8 mouse cellular contexts compared by ENCODE assay signal in genomic region chr10:8130472-8131241, GRCm38 (mm10).
DNase-seq lines count a peak whose midpoint lies in the region; ATAC-seq and TF ChIP-seq lines count a peak whose summit lies in the region.

No protein-coding gene starts in this region.

- TF ChIP-seq RAD21 in MEL (IDR thresholded peaks at IDR 0.05; ENCODE audit: low read depth, low read length) = no peak

- H3K9me3 ChIP-seq in hindbrain, embryonic 14.5 days (ENCODE audit: control insufficient read depth, low read length) = no peaks in the 10 kb centered on the region
- H3K9me3 ChIP-seq in hindbrain, embryonic 16.5 days (ENCODE audit: control insufficient read depth, low read length) = no peaks in the 10 kb centered on the region
- no peaks in the 10 kb centered on the region for H3K9me3 ChIP-seq in MEL (replicated peaks; ENCODE audit: insufficient read depth, low read length)
- no peaks in the 10 kb centered on the region for H3K9me3 ChIP-seq in intestine, embryonic 14.5 days (ENCODE audit: control insufficient read depth, low read length)
- no peaks in the 10 kb centered on the region for H3K9me3 ChIP-seq in liver, embryonic 15.5 days (replicated peaks)

- H3K27ac ChIP-seq in hindbrain, embryonic 14.5 days = no peak overlapping the region
- no peak overlapping the region for H3K27ac ChIP-seq in hindbrain, embryonic 16.5 days (ENCODE audit: low read depth, low read length)
- H3K27ac ChIP-seq in MEL (ENCODE audit: control insufficient read depth, low read depth, low read length) = peak overlapping the region; percentile 72
- 0 out of 2 replicates have a peak overlapping the region, but pooled peaks have one; percentile 33 for H3K27ac ChIP-seq in intestine, embryonic 14.5 days (ENCODE audit: low read depth)
- no peak overlapping the region for H3K27ac ChIP-seq in liver, embryonic 15.5 days (replicated peaks)

- H3K4me1 ChIP-seq in hindbrain, embryonic 14.5 days (replicated peaks; ENCODE audit: control insufficient read depth, insufficient read depth, low read length) = 0 out of 2 replicates have a peak, but pooled peaks cover 7% of the 10 kb centered on the region
- H3K4me1 ChIP-seq in hindbrain, embryonic 16.5 days (ENCODE audit: control insufficient read depth, insufficient read depth, low read depth, low read length) = peaks cover 4% of the 10 kb centered on the region; the same call in 1 of the 2 replicates
- H3K4me1 ChIP-seq in MEL (ENCODE audit: control insufficient read depth in 1 of 2, insufficient read depth in 2 of 2, low read length in 2 of 2) = peaks cover 0 to 19% of the 10 kb centered on the region in 2 experiments; a peak in 2 of 4 replicates
- H3K4me1 ChIP-seq in intestine, embryonic 14.5 days (replicated peaks; ENCODE audit: control insufficient read depth, insufficient read depth, low read length) = peaks cover 21% of the 10 kb centered on the region; the same call in 1 of the 2 replicates
- peaks cover 23% of the 10 kb centered on the region for H3K4me1 ChIP-seq in liver, embryonic 15.5 days (replicated peaks)

- H3K36me3 ChIP-seq in hindbrain, embryonic 14.5 days (replicated peaks; ENCODE audit: control insufficient read depth, insufficient read depth) = no peaks in the 10 kb centered on the region
- H3K36me3 ChIP-seq in hindbrain, embryonic 16.5 days (ENCODE audit: control insufficient read depth, insufficient read depth, low read length) = no peaks in the 10 kb centered on the region
- H3K36me3 ChIP-seq in MEL (ENCODE audit: control insufficient read depth in 1 of 2, insufficient read depth in 2 of 2, low read length in 2 of 2) = peaks cover 0 to 11% of the 10 kb centered on the region in 2 experiments; a peak in 2 of 4 replicates
- H3K36me3 ChIP-seq in intestine, embryonic 14.5 days (ENCODE audit: control insufficient read depth, insufficient read depth, low read length) = no peaks in the 10 kb centered on the region
- H3K36me3 ChIP-seq in liver, embryonic 15.5 days (replicated peaks) = no peaks in the 10 kb centered on the region

- no peak overlapping the region for H3K9ac ChIP-seq in hindbrain, embryonic 14.5 days
- no peak overlapping the region for H3K9ac ChIP-seq in hindbrain, embryonic 16.5 days (ENCODE audit: low read depth, low read length)
- peak overlapping the region; percentile 31 for H3K9ac ChIP-seq in MEL (ENCODE audit: control insufficient read depth, low read depth, low read length, poor library complexity, severe bottlenecking)
- no peak overlapping the region for H3K9ac ChIP-seq in intestine, embryonic 14.5 days (ENCODE audit: low read length)
- no peak overlapping the region for H3K9ac ChIP-seq in liver, embryonic 15.5 days

- ATAC-seq in hindbrain, embryonic 14.5 days (ENCODE audit: low FRiP score) = no peak
- ATAC-seq in hindbrain, embryonic 16.5 days = no peak
- ATAC-seq in intestine, embryonic 14.5 days (replicated peaks; ENCODE audit: low FRiP score, low TSS enrichment, low read depth) = peak; percentile 63
- ATAC-seq in liver, embryonic 15.5 days (ENCODE audit: insufficient read depth) = peak; percentile 75

- no peak overlapping the region for H3K4me3 ChIP-seq in hindbrain, embryonic 14.5 days (replicated peaks; ENCODE audit: low read length)
- H3K4me3 ChIP-seq in hindbrain, embryonic 16.5 days (ENCODE audit: low read length) = no peak overlapping the region
- peak overlapping the region; percentile 6 to 19; a peak in 2 of 4 replicates for H3K4me3 ChIP-seq in MEL (ENCODE audit: control insufficient read depth in 1 of 2, insufficient read depth in 1 of 2, low read depth in 2 of 2, low read length in 2 of 2)
- H3K4me3 ChIP-seq in intestine, embryonic 14.5 days (ENCODE audit: low read depth, low read length) = no peak overlapping the region
- H3K4me3 ChIP-seq in liver, embryonic 15.5 days (replicated peaks) = no peak overlapping the region

- H3K79me2 ChIP-seq in MEL (ENCODE audit: control insufficient read depth, insufficient read depth, low read length, poor library complexity) = no peaks in the 10 kb centered on the region

- peak; percentile 22 for DNase-seq in hindbrain, embryonic 14.5 days (ENCODE audit: low spot score)
- peak; percentile 92 for DNase-seq in MEL (ENCODE audit: low read depth, low spot score)
- no peak for DNase-seq in intestine, embryonic 14.5 days (ENCODE audit: low spot score)
- DNase-seq in urinary bladder, postnatal 14 days (ENCODE audit: low spot score) = no peak
- no peak for DNase-seq in kidney, adult 9 months
- no peak for DNase-seq in cerebellum, adult 11-12 months

- TF ChIP-seq POLR2A in MEL (IDR thresholded peaks at IDR 0.05; ENCODE audit: control insufficient read depth in 1 of 2, insufficient read depth in 1 of 2, low read depth in 1 of 2, low read length in 2 of 2, poor library complexity in 1 of 2) = no peak

- no peaks in the 10 kb centered on the region for H3K27me3 ChIP-seq in hindbrain, embryonic 14.5 days (ENCODE audit: control insufficient read depth, insufficient read depth, low read length)
- no peaks in the 10 kb centered on the region for H3K27me3 ChIP-seq in hindbrain, embryonic 16.5 days (replicated peaks; ENCODE audit: control insufficient read depth, insufficient read depth, low read length)
- no peaks in the 10 kb centered on the region; a peak in 1 of 4 replicates for H3K27me3 ChIP-seq in MEL (ENCODE audit: control insufficient read depth in 1 of 2, insufficient read depth in 2 of 2, low read length in 2 of 2)
- H3K27me3 ChIP-seq in intestine, embryonic 14.5 days (replicated peaks; ENCODE audit: control insufficient read depth, insufficient read depth, low read length) = no peaks in the 10 kb centered on the region
- no peaks in the 10 kb centered on the region for H3K27me3 ChIP-seq in liver, embryonic 15.5 days

- peak; percentile 94 to 96 for TF ChIP-seq EP300 in MEL (IDR thresholded peaks at IDR 0.05; ENCODE audit: low read depth in 1 of 2, low read length in 2 of 2)

- 66% methylated on average over 18 of the region's 18 CpGs for WGBS in hindbrain, embryonic 14.5 days
- 68% methylated on average over 18 of the region's 18 CpGs for WGBS in hindbrain, embryonic 16.5 days
- 42% methylated on average over 18 of the region's 18 CpGs for WGBS in intestine, embryonic 14.5 days
- WGBS in liver, embryonic 15.5 days (ENCODE audit: insufficient replicate concordance) = 14% methylated on average over 18 of the region's 18 CpGs

- no peak for TF ChIP-seq CTCF in MEL (IDR thresholded peaks at IDR 0.05 in 2 of 3, conservative IDR thresholded peaks at IDR 0.05 in 1 of 3; ENCODE audit: control insufficient read depth in 1 of 3, insufficient read depth in 1 of 3, low read depth in 2 of 3, low read length in 3 of 3, poor library complexity in 1 of 3, severe bottlenecking in 1 of 3)

- no peak overlapping the region for H3K4me2 ChIP-seq in hindbrain, embryonic 14.5 days (replicated peaks)
- H3K4me2 ChIP-seq in hindbrain, embryonic 16.5 days (ENCODE audit: low read length) = no peak overlapping the region
- H3K4me2 ChIP-seq in intestine, embryonic 14.5 days (ENCODE audit: low read length) = peak overlapping the region; percentile 16
- H3K4me2 ChIP-seq in liver, embryonic 15.5 days = peak overlapping the region; percentile 44

TF ChIP-seq in MEL, 35 proteins besides CTCF, POLR2A, EP300 and RAD21 (continues in another document):
- TF ChIP-seq MAZ (IDR thresholded peaks at IDR 0.05; ENCODE audit: low read depth, low read length) = peak; percentile 88
- TF ChIP-seq GABPA (IDR thresholded peaks at IDR 0.05; ENCODE audit: low read depth, low read length) = no peak
- TF ChIP-seq RCOR1 (IDR thresholded peaks at IDR 0.05; ENCODE audit: low read depth, low read length) = peak; percentile 98
- TF ChIP-seq MYB (IDR thresholded peaks at IDR 0.05; ENCODE audit: low read depth, low read length) = peak; percentile 56; the same call in 1 of the 2 replicates
- TF ChIP-seq TCF12 (IDR thresholded peaks at IDR 0.05; ENCODE audit: low read depth, low read length) = peak; percentile 97
- TF ChIP-seq POLR2AphosphoS2 (IDR thresholded peaks at IDR 0.05; ENCODE audit: low read length) = no peak
- TF ChIP-seq MYC (IDR thresholded peaks at IDR 0.05; ENCODE audit: low read depth, low read length) = peak; percentile 59; the same call in 1 of the 2 replicates
- no peak for TF ChIP-seq SMC3 (IDR thresholded peaks at IDR 0.05; ENCODE audit: low read depth, low read length)
- TF ChIP-seq USF1 (IDR thresholded peaks at IDR 0.05; ENCODE audit: low read depth, low read length) = no peak
- peak; percentile 46 for TF ChIP-seq NRF1 (IDR thresholded peaks at IDR 0.05; ENCODE audit: insufficient read depth, low read depth, low read length, poor library complexity, severe bottlenecking)
- no peak; the same call in 1 of the 2 replicates for TF ChIP-seq MAX (IDR thresholded peaks at IDR 0.05; ENCODE audit: low read length)
- TF ChIP-seq MAFK (IDR thresholded peaks at IDR 0.05; ENCODE audit: borderline replicate concordance, low read depth, low read length) = peak; percentile 27; the same call in 1 of the 2 replicates
- peak; percentile 84 for TF ChIP-seq ETS1 (IDR thresholded peaks at IDR 0.05; ENCODE audit: low read depth, low read length)
- TF ChIP-seq CHD2 (IDR thresholded peaks at IDR 0.05; ENCODE audit: low read length) = no peak; the same call in 1 of the 2 replicates
- TF ChIP-seq CHD1 (IDR thresholded peaks at IDR 0.05; ENCODE audit: low read depth, low read length) = no peak
- TF ChIP-seq JUND (IDR thresholded peaks at IDR 0.05; ENCODE audit: low read depth, low read length) = no peak
- peak; percentile 85 for TF ChIP-seq TAL1 (IDR thresholded peaks at IDR 0.05; ENCODE audit: low read length)
- peak; percentile 67; the same call in 1 of the 2 replicates for TF ChIP-seq TBP (IDR thresholded peaks at IDR 0.05; ENCODE audit: low read depth, low read length)
- no peak for TF ChIP-seq ZKSCAN1 (IDR thresholded peaks at IDR 0.05; ENCODE audit: low read depth, low read length)
- TF ChIP-seq KAT2A (conservative IDR thresholded peaks at IDR 0.05; ENCODE audit: low read depth, low read length) = no peak
- TF ChIP-seq E2F4 (IDR thresholded peaks at IDR 0.05; ENCODE audit: borderline replicate concordance, low read depth, low read length) = no peak
- 0 out of 2 replicates have a peak, but pooled peaks have one; percentile 87 for TF ChIP-seq UBTF (IDR thresholded peaks at IDR 0.05; ENCODE audit: borderline replicate concordance, insufficient read depth, low read depth, low read length)
- no peak for TF ChIP-seq HCFC1 (IDR thresholded peaks at IDR 0.05; ENCODE audit: low read depth, low read length)
- TF ChIP-seq USF2 (IDR thresholded peaks at IDR 0.05; ENCODE audit: borderline replicate concordance in 1 of 2, insufficient read depth in 1 of 2, low read depth in 1 of 2, low read length in 2 of 2) = no peak
- peak; percentile 98 for TF ChIP-seq GATA1 (IDR thresholded peaks at IDR 0.05; ENCODE audit: low read depth, low read length)
- TF ChIP-seq SIN3A (IDR thresholded peaks at IDR 0.05; ENCODE audit: low read length) = peak; percentile 81
- no peak for TF ChIP-seq ZMIZ1 (IDR thresholded peaks at IDR 0.05; ENCODE audit: low read depth, low read length)

Comparison
In these comparisons a context has a peak if more than half of its experiments do, and no peak if none do; other contexts are left out.
1. ATAC-seq: peak in intestine, embryonic 14.5 days (single experiment) and liver, embryonic 15.5 days (single experiment); none in hindbrain, embryonic 14.5 days (single experiment) and hindbrain, embryonic 16.5 days (single experiment).
2. DNase-seq: peak in hindbrain, embryonic 14.5 days (single experiment) and MEL (single experiment); none in intestine, embryonic 14.5 days (single experiment), urinary bladder, postnatal 14 days (single experiment), kidney, adult 9 months (single experiment) and cerebellum, adult 11-12 months (single experiment).
3. H3K27ac ChIP-seq: peak in MEL (single experiment) and intestine, embryonic 14.5 days (single experiment); none in hindbrain, embryonic 14.5 days (single experiment), hindbrain, embryonic 16.5 days (single experiment) and liver, embryonic 15.5 days (single experiment).
4. H3K4me2 ChIP-seq: peak in intestine, embryonic 14.5 days (single experiment) and liver, embryonic 15.5 days (single experiment); none in hindbrain, embryonic 14.5 days (single experiment) and hindbrain, embryonic 16.5 days (single experiment).
5. H3K4me3 ChIP-seq: peak in MEL (2 of 2); none in hindbrain, embryonic 14.5 days (single experiment), hindbrain, embryonic 16.5 days (single experiment), intestine, embryonic 14.5 days (single experiment) and liver, embryonic 15.5 days (single experiment).